8 mouse cellular contexts compared by ENCODE assay signal in the genomic region with DNA sequence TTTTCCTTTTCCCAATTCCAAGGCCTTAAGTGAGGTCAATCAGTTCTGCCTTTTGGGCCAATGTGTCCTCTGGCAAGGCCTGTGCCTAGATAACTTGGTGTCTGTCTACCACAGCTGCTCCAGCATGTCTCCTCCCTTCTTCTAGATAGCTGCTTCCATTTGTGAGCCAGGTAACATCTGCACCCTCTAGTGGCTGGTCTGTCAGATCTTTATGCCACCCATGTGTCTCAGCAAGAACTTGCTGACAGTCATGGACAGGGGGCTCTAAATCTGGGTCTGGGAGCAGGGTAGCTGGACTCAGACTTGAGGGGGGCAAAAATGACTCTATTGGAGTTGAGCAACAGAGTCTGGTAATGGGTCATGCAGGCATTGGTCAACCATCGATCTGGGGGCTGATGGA.
DNase-seq lines count a peak whose midpoint lies in the region; ATAC-seq lines count a peak whose summit lies in the region.

No protein-coding gene starts in this region.

- DNase-seq in cerebellum, postnatal 25 days, result peak; percentile 5 to 6
- DNase-seq in cerebellum, postnatal 4 days (ENCODE audit: low spot score in 2 of 2), result no peak
- peak; percentile 12 for DNase-seq in layer of hippocampus, adult 11-12 months (ENCODE audit: low spot score)
- no peak for DNase-seq in layer of hippocampus, postnatal 14 days (ENCODE audit: low spot score in 2 of 2)
- DNase-seq in 3T3-L1 (ENCODE audit: low read depth, low spot score) (peak; percentile 19), ZHBTc4 (ENCODE audit: low read depth, low spot score) (peak; percentile 23)

- no peak for ATAC-seq in granulocyte monocyte progenitor cell, adult 5-6 weeks (replicated peaks; ENCODE audit: poor library complexity, severe bottlenecking)
- no peak for ATAC-seq in CD4-positive, CD25-positive, alpha-beta regulatory T cell, adult 4 months

Comparison
In these comparisons a context has a peak if more than half of its experiments do, and no peak if none do; other contexts are left out.
1. DNase-seq: peak in cerebellum, postnatal 25 days (2 of 2), layer of hippocampus, adult 11-12 months (single experiment), 3T3-L1 (single experiment) and ZHBTc4 (single experiment); none in cerebellum, postnatal 4 days (0 of 2) and layer of hippocampus, postnatal 14 days (0 of 2).